22 mouse cellular contexts compared by ENCODE assay signal in genomic region chr17:85303686-85304085, GRCm38 (mm10).
DNase-seq lines count a peak whose midpoint lies in the region; ATAC-seq and TF ChIP-seq lines count a peak whose summit lies in the region.
"Had no signal": no experiment of that assay in that cellular context is flagged by ENCODE, and none has a peak within 500 bp of the region (broad histone marks: within the 10 kb centered on the region; RNA-seq: fewer than 3 reads in every experiment).

No protein-coding gene starts in this region.

- peaks cover 3% of the 10 kb centered on the region; the same call in 1 of the 2 replicates for H3K9me3 ChIP-seq in forebrain, postnatal 0 days (ENCODE audit: low read length)
- H3K9me3 ChIP-seq in forebrain, embryonic 16.5 days (ENCODE audit: control insufficient read depth, low read length) = no peaks in the 10 kb centered on the region
- H3K9me3 ChIP-seq in hindbrain, postnatal 0 days (ENCODE audit: low read length) = 0 out of 2 replicates have a peak, but pooled peaks cover 3% of the 10 kb centered on the region
- peaks cover 5% of the 10 kb centered on the region; the same call in 1 of the 2 replicates for H3K9me3 ChIP-seq in hindbrain, embryonic 13.5 days
- peaks cover 3% of the 10 kb centered on the region; the same call in 1 of the 2 replicates for H3K9me3 ChIP-seq in midbrain, embryonic 14.5 days (ENCODE audit: control insufficient read depth, low read length)
- no peaks in the 10 kb centered on the region for H3K9me3 ChIP-seq in midbrain, embryonic 13.5 days
- H3K9me3 ChIP-seq in midbrain, postnatal 0 days (ENCODE audit: low read length) = peaks cover 4% of the 10 kb centered on the region; the same call in 1 of the 2 replicates
- H3K9me3 ChIP-seq in midbrain, embryonic 15.5 days = no peaks in the 10 kb centered on the region
- H3K9me3 ChIP-seq: G1E had no signal

- no peaks in the 10 kb centered on the region for H3K4me1 ChIP-seq in forebrain, postnatal 0 days (ENCODE audit: insufficient read depth)
- no peaks in the 10 kb centered on the region for H3K4me1 ChIP-seq in forebrain, embryonic 16.5 days (replicated peaks; ENCODE audit: control insufficient read depth, insufficient read depth, low read length)
- H3K4me1 ChIP-seq in hindbrain, postnatal 0 days (ENCODE audit: insufficient read depth, low read length) = no peaks in the 10 kb centered on the region
- H3K4me1 ChIP-seq in hindbrain, embryonic 13.5 days (replicated peaks) = no peaks in the 10 kb centered on the region
- no peaks in the 10 kb centered on the region for H3K4me1 ChIP-seq in midbrain, embryonic 14.5 days (ENCODE audit: control insufficient read depth, insufficient read depth, low read length)
- H3K4me1 ChIP-seq in midbrain, embryonic 13.5 days (replicated peaks) = no peaks in the 10 kb centered on the region
- no peaks in the 10 kb centered on the region for H3K4me1 ChIP-seq in midbrain, postnatal 0 days (ENCODE audit: insufficient read depth, low read length)
- H3K4me1 ChIP-seq in midbrain, embryonic 15.5 days = no peaks in the 10 kb centered on the region

- no peak overlapping the region for H3K4me3 ChIP-seq in forebrain, postnatal 0 days (ENCODE audit: low read depth, low read length)
- no peak overlapping the region for H3K4me3 ChIP-seq in forebrain, embryonic 16.5 days (replicated peaks; ENCODE audit: low read length)
- H3K4me3 ChIP-seq in hindbrain, postnatal 0 days (ENCODE audit: low read length) = no peak overlapping the region
- H3K4me3 ChIP-seq in hindbrain, embryonic 13.5 days = no peak overlapping the region
- no peak overlapping the region for H3K4me3 ChIP-seq in midbrain, embryonic 14.5 days (replicated peaks; ENCODE audit: low read depth, low read length)
- H3K4me3 ChIP-seq in midbrain, embryonic 13.5 days (replicated peaks) = no peak overlapping the region
- H3K4me3 ChIP-seq in midbrain, postnatal 0 days (ENCODE audit: low read depth, low read length) = no peak overlapping the region
- no peak overlapping the region for H3K4me3 ChIP-seq in midbrain, embryonic 15.5 days

- H3K36me3 ChIP-seq in forebrain, postnatal 0 days (ENCODE audit: insufficient read depth) = no peaks in the 10 kb centered on the region
- H3K36me3 ChIP-seq in forebrain, embryonic 16.5 days (ENCODE audit: control insufficient read depth, insufficient read depth) = no peaks in the 10 kb centered on the region
- no peaks in the 10 kb centered on the region for H3K36me3 ChIP-seq in hindbrain, postnatal 0 days (ENCODE audit: insufficient read depth, low read length)
- no peaks in the 10 kb centered on the region for H3K36me3 ChIP-seq in hindbrain, embryonic 13.5 days
- no peaks in the 10 kb centered on the region for H3K36me3 ChIP-seq in midbrain, embryonic 14.5 days (ENCODE audit: control insufficient read depth, insufficient read depth, low read length)
- H3K36me3 ChIP-seq in midbrain, embryonic 13.5 days = no peaks in the 10 kb centered on the region
- H3K36me3 ChIP-seq in midbrain, postnatal 0 days (ENCODE audit: insufficient read depth, low read length) = no peaks in the 10 kb centered on the region
- H3K36me3 ChIP-seq in midbrain, embryonic 15.5 days (replicated peaks) = no peaks in the 10 kb centered on the region
- H3K36me3 ChIP-seq: G1E had no signal

- no peaks in the 10 kb centered on the region for H3K27me3 ChIP-seq in forebrain, postnatal 0 days (ENCODE audit: insufficient read depth, low read length)
- no peaks in the 10 kb centered on the region for H3K27me3 ChIP-seq in forebrain, embryonic 16.5 days (replicated peaks; ENCODE audit: control insufficient read depth, insufficient read depth, low read length)
- no peaks in the 10 kb centered on the region for H3K27me3 ChIP-seq in hindbrain, postnatal 0 days (ENCODE audit: insufficient read depth, low read length)
- H3K27me3 ChIP-seq in hindbrain, embryonic 13.5 days = no peaks in the 10 kb centered on the region
- no peaks in the 10 kb centered on the region for H3K27me3 ChIP-seq in midbrain, embryonic 14.5 days (ENCODE audit: control insufficient read depth, insufficient read depth, low read length)
- no peaks in the 10 kb centered on the region for H3K27me3 ChIP-seq in midbrain, embryonic 13.5 days
- H3K27me3 ChIP-seq in midbrain, postnatal 0 days (ENCODE audit: insufficient read depth, low read length) = no peaks in the 10 kb centered on the region
- no peaks in the 10 kb centered on the region for H3K27me3 ChIP-seq in midbrain, embryonic 15.5 days (replicated peaks)
- H3K27me3 ChIP-seq: CH12.LX, Patski had no signal

- ATAC-seq in forebrain, postnatal 0 days = no peak
- no peak for ATAC-seq in forebrain, embryonic 16.5 days
- no peak for ATAC-seq in hindbrain, postnatal 0 days
- no peak for ATAC-seq in hindbrain, embryonic 13.5 days (ENCODE audit: low FRiP score)
- no peak for ATAC-seq in midbrain, embryonic 14.5 days (ENCODE audit: low FRiP score, low TSS enrichment)
- no peak for ATAC-seq in midbrain, embryonic 13.5 days
- no peak for ATAC-seq in midbrain, postnatal 0 days (ENCODE audit: low FRiP score)
- no peak for ATAC-seq in midbrain, embryonic 15.5 days (replicated peaks)
- ATAC-seq: activated CD4-positive, CD25-positive, alpha-beta regulatory T cell, adult 4 months; CD4-positive, CD25-positive, alpha-beta regulatory T cell, adult 4 months; Patski had no signal

- peak; percentile 26 for DNase-seq in forebrain, postnatal 0 days
- DNase-seq in hindbrain, postnatal 0 days (ENCODE audit: low spot score) = peak; percentile 69
- peak; percentile 51 for DNase-seq in midbrain, embryonic 14.5 days
- peak; percentile 57 for DNase-seq in midbrain, postnatal 0 days (ENCODE audit: low spot score)
- DNase-seq: adrenal gland, adult 2 months; adrenal gland, adult 8-10 months; adrenal gland, postnatal 10 days; adrenal gland, postnatal 14 days; adrenal gland, postnatal 25 days; adrenal gland, postnatal 36 days; B cell, adult 2 months; cerebellum, adult 11 months; cerebellum, adult 11-12 months had no signal

- no peak overlapping the region for H3K4me2 ChIP-seq in forebrain, postnatal 0 days (ENCODE audit: low read depth)
- H3K4me2 ChIP-seq in forebrain, embryonic 16.5 days (ENCODE audit: low read length) = no peak overlapping the region
- H3K4me2 ChIP-seq in hindbrain, postnatal 0 days (ENCODE audit: low read depth, low read length) = no peak overlapping the region
- no peak overlapping the region for H3K4me2 ChIP-seq in hindbrain, embryonic 13.5 days
- H3K4me2 ChIP-seq in midbrain, embryonic 14.5 days (ENCODE audit: low read length) = no peak overlapping the region
- H3K4me2 ChIP-seq in midbrain, embryonic 13.5 days (replicated peaks) = no peak overlapping the region
- no peak overlapping the region for H3K4me2 ChIP-seq in midbrain, postnatal 0 days (ENCODE audit: low read depth, low read length, poor library complexity, severe bottlenecking)
- no peak overlapping the region for H3K4me2 ChIP-seq in midbrain, embryonic 15.5 days

- TF ChIP-seq CTCF in forebrain, postnatal 0 days (IDR thresholded peaks at IDR 0.05; ENCODE audit: low read depth) = no peak
- no peak for TF ChIP-seq CTCF in hindbrain, postnatal 0 days (IDR thresholded peaks at IDR 0.05; ENCODE audit: low read depth)
- TF ChIP-seq CTCF in midbrain, postnatal 0 days (IDR thresholded peaks at IDR 0.05) = no peak

- no peak overlapping the region for H3K27ac ChIP-seq in forebrain, postnatal 0 days (ENCODE audit: low read depth, low read length)
- no peak overlapping the region for H3K27ac ChIP-seq in forebrain, embryonic 16.5 days (ENCODE audit: low read length)
- no peak overlapping the region for H3K27ac ChIP-seq in hindbrain, postnatal 0 days
- H3K27ac ChIP-seq in hindbrain, embryonic 13.5 days = no peak overlapping the region
- H3K27ac ChIP-seq in midbrain, embryonic 14.5 days (replicated peaks; ENCODE audit: low read depth, low read length) = no peak overlapping the region
- no peak overlapping the region for H3K27ac ChIP-seq in midbrain, embryonic 13.5 days
- H3K27ac ChIP-seq in midbrain, postnatal 0 days (ENCODE audit: low read depth, low read length) = no peak overlapping the region
- H3K27ac ChIP-seq in midbrain, embryonic 15.5 days = no peak overlapping the region

- WGBS in forebrain, postnatal 0 days = 99% methylated on average over 3 of the region's 3 CpGs
- WGBS in forebrain, embryonic 16.5 days = 95% methylated on average over 3 of the region's 3 CpGs
- WGBS in hindbrain, postnatal 0 days = over 99% methylated on average over 3 of the region's 3 CpGs
- 97% methylated on average over 3 of the region's 3 CpGs for WGBS in hindbrain, embryonic 13.5 days
- 96% methylated on average over 3 of the region's 3 CpGs for WGBS in midbrain, embryonic 14.5 days
- WGBS in midbrain, embryonic 13.5 days = 95% methylated on average over 3 of the region's 3 CpGs
- WGBS in midbrain, postnatal 0 days = 99% methylated on average over 3 of the region's 3 CpGs
- WGBS in midbrain, embryonic 15.5 days = 95% methylated on average over 3 of the region's 3 CpGs

- no peak overlapping the region for H3K9ac ChIP-seq in forebrain, postnatal 0 days
- no peak overlapping the region for H3K9ac ChIP-seq in forebrain, embryonic 16.5 days (replicated peaks; ENCODE audit: low read depth, low read length)
- no peak overlapping the region for H3K9ac ChIP-seq in hindbrain, postnatal 0 days (replicated peaks; ENCODE audit: low read length)
- no peak overlapping the region for H3K9ac ChIP-seq in hindbrain, embryonic 13.5 days
- H3K9ac ChIP-seq in midbrain, embryonic 14.5 days (replicated peaks; ENCODE audit: low read length) = no peak overlapping the region
- no peak overlapping the region for H3K9ac ChIP-seq in midbrain, embryonic 13.5 days (replicated peaks)
- no peak overlapping the region for H3K9ac ChIP-seq in midbrain, postnatal 0 days (replicated peaks; ENCODE audit: low read length, poor library complexity, severe bottlenecking)
- H3K9ac ChIP-seq in midbrain, embryonic 15.5 days = no peak overlapping the region
